Mouse (Mus musculus) thymus, adult 2 months (tissue): Measurements from ENCODE around the gene Sash3. TPM values are rescaled to one million over a fixed set of nuclear protein-coding genes. Genes with fewer than 3 reads are reported as not detected.

Source experiments
- DNase-seq: peaks from one replicate; pipeline ENCODE4 v3.0.0; 2021
- H3K27ac ChIP-seq: fragments of 200-500 bp; 2 replicates; pipeline ENCODE4 v1.5.1; 2012; ENCODE audit warnings: low read length, control low read depth; ENCODE audit not compliant: control insufficient read depth, insufficient read depth
- H3K27me3 ChIP-seq: fragments of 200-500 bp; 2 replicates; pipeline ENCODE4 v1.6.1; 2012; ENCODE audit warnings: mild to moderate bottlenecking, low read length, moderate library complexity, mixed read lengths; ENCODE audit not compliant: control insufficient read depth, insufficient read depth
- H3K36me3 ChIP-seq: fragments of 200-500 bp; 2 replicates; pipeline ENCODE4 v1.6.1; 2012; ENCODE audit warnings: mild to moderate bottlenecking, low read length, moderate library complexity; ENCODE audit not compliant: control insufficient read depth, insufficient read depth
- H3K4me1 ChIP-seq: fragments of 200-500 bp; replicated peaks from 2 replicates; pipeline ENCODE4 v1.6.1; 2012; ENCODE audit warnings: low read length; ENCODE audit not compliant: control insufficient read depth, insufficient read depth
- H3K4me3 ChIP-seq: fragments of 200-500 bp; 2 replicates; pipeline ENCODE4 v1.5.1; 2012; ENCODE audit warnings: mild to moderate bottlenecking, low read length, control low read depth, moderate library complexity; ENCODE audit not compliant: control insufficient read depth, insufficient read depth
- CTCF ChIP-seq: fragments of 200-500 bp; IDR thresholded peaks from 2 replicates; pipeline ENCODE4 v1.5.1; 2012; ENCODE audit warnings: mild to moderate bottlenecking, control low read depth, low read length, moderate library complexity, borderline replicate concordance; ENCODE audit not compliant: control insufficient read depth, poor library complexity, insufficient read depth; ENCODE audit errors: extremely low read depth
- POLR2A ChIP-seq: fragments of 200-500 bp; IDR thresholded peaks from 2 replicates; pipeline ENCODE4 v1.6.1; 2012; ENCODE audit warnings: mild to moderate bottlenecking, low read length, control low read depth, moderate library complexity; ENCODE audit not compliant: control insufficient read depth, poor library complexity, insufficient read depth; ENCODE audit errors: extremely low read depth
- WGBS: fragments of 180-500 bp; shearing (Covaris S2); methylation state at CpG from one replicate; pipeline ENCODE4 v1.1.7; 2018; 5-methylcytosine and 5-hydroxymethylcytosine counted together
- polyA plus RNA-seq: library from polyadenylated mRNA; depleted of rRNA; stranded (reverse); fragments of >200 nt; gene quantifications from 2 replicates; pipeline ENCODE4 v1.2.3, GENCODE M21; 2012

The Sash3 gene
- polyA plus RNA-seq, 1 experiment: 314 TPM

DNA sequence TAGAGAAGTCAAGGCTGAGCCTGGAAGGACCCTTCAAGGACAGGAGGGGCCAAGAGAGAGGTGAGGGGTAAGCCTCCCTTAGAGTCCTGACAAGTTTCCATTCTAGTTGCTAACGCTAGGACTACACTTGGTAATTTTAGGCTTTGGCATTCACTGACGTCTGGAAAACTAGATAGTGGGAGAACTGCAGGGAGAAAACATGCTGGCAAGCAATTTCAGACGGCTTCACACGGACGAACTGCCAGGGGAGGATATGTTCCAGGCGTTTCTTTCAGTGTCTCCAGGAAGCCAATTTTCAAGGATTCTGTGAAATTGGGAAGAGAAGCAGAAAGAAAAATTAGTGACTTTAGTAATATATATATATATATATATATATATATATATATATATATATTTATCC lies 35.6 kb downstream of the Sash3 start:
- no peaks in the 10 kb centered on the region for H3K27me3 ChIP-seq
- no peak overlapping the region for H3K4me3 ChIP-seq
- H3K36me3 ChIP-seq: no peaks in the 10 kb centered on the region
- WGBS: 92% methylated on average over 6 of the region's 6 CpGs
- H3K27ac ChIP-seq: no peak overlapping the region
- no peak for TF ChIP-seq POLR2A
- TF ChIP-seq CTCF: no peak
- no peak for DNase-seq
- H3K4me1 ChIP-seq: no peaks in the 10 kb centered on the region

DNA sequence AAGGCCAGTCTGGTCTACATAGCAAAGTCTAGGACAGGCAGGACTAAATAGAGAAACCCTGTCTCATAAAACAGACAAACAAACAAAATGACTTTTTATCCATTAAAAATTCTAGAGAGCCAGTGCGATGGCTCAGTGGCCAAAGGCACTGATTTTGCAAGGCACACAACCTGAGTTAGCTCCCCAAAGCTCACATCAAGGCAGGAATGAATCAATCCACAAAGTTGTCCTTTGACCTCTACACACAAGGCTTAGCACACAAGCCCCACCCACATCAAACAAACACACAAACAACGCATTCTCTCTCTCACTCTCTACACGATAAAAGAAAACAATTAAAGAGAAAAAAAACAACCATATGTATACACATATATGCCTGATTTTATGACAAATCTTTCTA lies 38.5 kb downstream of the Sash3 start:
- H3K27ac ChIP-seq: no peak overlapping the region
- no peaks in the 10 kb centered on the region for H3K36me3 ChIP-seq
- no peak for DNase-seq
- H3K4me3 ChIP-seq: no peak overlapping the region
- TF ChIP-seq CTCF (no peak), POLR2A (no peak)
- H3K27me3 ChIP-seq: no peaks in the 10 kb centered on the region
- no peaks in the 10 kb centered on the region for H3K4me1 ChIP-seq
- WGBS: 83% methylated on average over 3 of the region's 3 CpGs

DNA sequence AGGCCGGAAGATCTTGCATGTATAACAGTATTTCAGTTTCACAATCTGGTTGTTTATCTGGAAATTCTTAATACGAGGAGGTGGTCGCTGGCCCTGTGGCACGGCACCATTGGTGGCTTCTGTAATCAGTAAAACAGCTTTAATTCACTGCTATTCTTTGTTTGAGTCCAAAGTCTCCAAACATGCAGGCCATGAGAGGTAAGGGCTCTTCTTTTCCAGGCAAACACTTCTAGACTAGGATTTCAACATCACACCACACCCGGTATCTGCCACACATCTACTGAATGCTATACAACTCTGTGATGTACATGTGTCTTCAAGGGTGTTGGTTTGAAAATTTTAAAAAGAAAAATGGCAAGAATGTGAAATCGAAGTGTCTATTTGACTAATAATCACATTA lies 45.0 kb downstream of the Sash3 start:
- no peak for DNase-seq
- Histone ChIP-seq H3K4me1 (no peaks in the 10 kb centered on the region), H3K27ac (no peak overlapping the region), H3K27me3 (no peaks in the 10 kb centered on the region), H3K36me3 (peaks cover 4% of the 10 kb centered on the region; the same call in 1 of the 2 replicates), H3K4me3 (no peak overlapping the region)
- TF ChIP-seq CTCF (no peak), POLR2A (no peak)
- 96% methylated on average over 6 of the region's 6 CpGs for WGBS

DNA sequence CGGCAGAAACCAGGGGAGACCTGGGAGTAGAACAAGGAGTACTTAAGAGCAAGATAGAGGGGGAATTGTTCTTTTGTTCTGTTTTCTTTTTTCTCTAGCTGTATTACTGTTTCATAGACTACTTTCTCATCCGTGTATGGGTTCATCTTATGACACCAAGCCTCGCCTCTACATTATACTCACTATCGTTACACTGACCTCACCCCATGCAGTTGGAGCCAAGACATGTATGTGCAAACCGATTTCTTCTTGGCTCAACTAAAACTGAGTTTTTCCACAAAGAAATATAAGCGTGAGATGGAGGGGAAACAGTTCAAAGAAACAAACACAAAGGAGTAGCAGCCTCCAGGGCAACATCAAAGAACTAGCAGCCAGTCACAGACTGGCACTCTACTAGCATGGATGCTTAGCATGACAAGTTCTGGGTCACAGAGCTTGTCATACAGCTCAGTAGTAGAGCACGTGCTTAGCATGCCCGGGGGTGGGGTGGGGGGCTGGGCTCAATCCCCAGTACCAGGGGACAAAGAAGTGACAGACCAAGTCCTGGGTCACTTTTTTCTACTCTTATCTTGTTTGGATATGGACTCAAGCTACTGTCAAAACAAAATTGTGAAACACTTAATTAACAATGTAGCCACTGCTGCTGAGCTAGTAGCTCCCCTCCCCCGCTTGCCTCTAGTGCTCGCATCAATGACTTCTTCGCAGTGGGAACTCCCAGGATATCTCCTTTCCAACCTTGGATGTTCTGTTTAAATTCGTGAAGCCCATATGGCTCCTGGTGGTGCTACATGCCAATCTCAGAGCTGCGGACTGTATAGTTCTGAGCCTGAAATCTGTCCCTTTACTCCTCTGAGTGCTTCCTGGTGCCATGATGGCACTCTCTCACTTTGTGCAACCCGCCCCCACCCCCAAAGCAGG lies 47.3 kb downstream of the Sash3 start:
- TF ChIP-seq POLR2A: no peak
- TF ChIP-seq CTCF: no peak
- no peak overlapping the region for H3K4me3 ChIP-seq
- H3K27ac ChIP-seq: no peak overlapping the region
- no peak for DNase-seq
- no peaks in the 10 kb centered on the region for H3K27me3 ChIP-seq
- peaks cover 4% of the 10 kb centered on the region; the same call in 1 of the 2 replicates for H3K36me3 ChIP-seq
- WGBS: 91% methylated on average over 14 of the region's 14 CpGs
- no peaks in the 10 kb centered on the region for H3K4me1 ChIP-seq

DNA sequence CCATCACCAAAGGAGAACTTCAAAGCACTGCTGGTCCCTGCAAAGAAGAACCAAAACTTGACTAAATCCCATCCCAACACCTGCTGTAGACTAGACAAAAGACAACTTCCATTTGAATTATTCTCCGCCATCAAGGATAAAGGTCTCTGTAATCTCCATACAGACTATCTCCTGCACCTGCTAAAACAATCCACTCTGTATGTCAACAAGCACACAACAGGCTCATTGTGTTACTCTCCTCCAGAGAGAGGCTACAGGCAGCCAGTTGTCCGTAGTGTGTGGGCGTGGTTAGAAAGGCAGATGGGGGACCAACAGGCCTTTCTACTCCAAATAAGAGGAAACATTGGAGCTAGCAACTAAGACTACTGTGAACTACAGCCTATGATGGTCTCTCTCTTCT lies 51.6 kb downstream of the Sash3 start:
- Histone ChIP-seq H3K36me3 (no peaks in the 10 kb centered on the region), H3K4me1 (no peaks in the 10 kb centered on the region), H3K27me3 (no peaks in the 10 kb centered on the region), H3K4me3 (no peak overlapping the region), H3K27ac (no peak overlapping the region)
- no peak for DNase-seq
- no peak for TF ChIP-seq CTCF
- TF ChIP-seq POLR2A: no peak
- WGBS: 93% methylated on average over 3 of the region's 3 CpGs

DNA sequence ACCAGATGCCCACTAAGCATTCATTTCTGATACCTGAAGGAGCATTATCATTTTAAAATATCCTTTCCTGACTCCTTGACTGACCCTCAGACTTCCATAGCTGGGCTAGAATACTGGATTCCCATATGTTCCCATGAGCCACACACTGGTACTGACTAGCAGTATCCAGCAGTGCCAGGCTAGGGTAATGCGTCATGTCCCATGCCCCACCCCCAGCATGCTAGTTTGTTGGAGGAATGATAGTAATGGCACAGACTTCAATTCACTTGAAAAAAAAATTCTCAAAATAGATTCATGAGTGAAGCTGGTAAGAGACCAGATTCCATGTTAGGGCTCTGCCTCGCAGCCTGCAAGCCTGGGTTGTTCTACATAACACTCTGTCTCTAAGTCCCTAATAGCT lies 52.8 kb downstream of the Sash3 start:
- no peak for DNase-seq
- no peak overlapping the region for H3K27ac ChIP-seq
- WGBS: 97% methylated on average over 2 of the region's 2 CpGs
- no peaks in the 10 kb centered on the region for H3K4me1 ChIP-seq
- no peaks in the 10 kb centered on the region for H3K36me3 ChIP-seq
- H3K27me3 ChIP-seq: no peaks in the 10 kb centered on the region
- no peak for TF ChIP-seq POLR2A
- no peak overlapping the region for H3K4me3 ChIP-seq

DNA sequence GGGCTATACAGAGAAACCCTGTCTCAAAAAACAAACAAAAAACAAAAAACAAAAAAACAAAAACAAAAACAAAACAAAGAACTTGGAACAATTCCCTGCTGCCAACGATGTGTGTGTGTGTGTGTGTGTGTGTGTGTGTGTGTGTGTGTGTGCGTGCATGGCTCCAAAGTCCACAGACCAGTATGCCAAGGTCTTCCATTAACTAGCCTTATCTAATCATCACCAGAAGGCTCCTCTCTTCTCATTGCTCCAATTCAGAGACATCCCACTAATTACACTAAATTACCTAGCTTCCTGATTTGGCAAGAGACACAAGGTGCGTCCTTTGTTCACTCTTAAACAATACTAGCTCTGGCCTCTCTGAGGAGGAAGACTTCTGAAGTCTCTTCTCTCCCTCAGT lies 54.5 kb downstream of the Sash3 start:
- Histone ChIP-seq H3K4me3 (no peak overlapping the region), H3K4me1 (no peaks in the 10 kb centered on the region), H3K27me3 (no peaks in the 10 kb centered on the region), H3K36me3 (no peaks in the 10 kb centered on the region), H3K27ac (no peak overlapping the region)
- 93% methylated on average over 3 of the region's 3 CpGs for WGBS
- no peak for DNase-seq
- TF ChIP-seq POLR2A (no peak), CTCF (no peak)
